Mouse (Mus musculus): ENCODE measurements at regions not wholly inside any gene's neighbourhood (a gene's known extent, or its start where the extent isn't known, plus 50 kb on each side); places are given as distances from the start of the nearest gene placed in this dataset.

DNA sequence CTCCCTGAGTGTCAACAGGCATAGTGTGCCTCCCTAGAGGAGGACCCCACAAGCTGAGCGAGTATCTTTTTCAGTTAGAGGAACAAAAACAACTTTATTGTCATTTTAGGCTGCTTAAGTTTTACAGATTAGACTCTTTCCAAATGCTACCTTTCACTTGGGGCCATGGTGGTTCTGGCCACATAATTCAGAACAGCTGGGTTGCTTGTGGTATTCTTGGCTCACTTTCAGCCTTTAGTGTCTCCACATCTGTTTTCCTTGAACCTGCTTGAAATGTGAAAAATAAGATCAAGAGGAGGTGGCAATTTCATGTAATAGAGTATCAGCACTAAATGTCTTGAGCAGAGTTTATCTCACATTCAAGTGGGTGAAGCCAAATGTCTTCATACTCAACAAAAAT is 402.7 kb upstream of the Ptger4 start:
- TF ChIP-seq POLR2A (IDR thresholded peaks at IDR 0.05; ENCODE audit: extremely low read depth, insufficient read depth, low read length) (no peak), CTCF (IDR thresholded peaks at IDR 0.05; ENCODE audit: low read depth, low read length) (no peak)
